Mouse (Mus musculus) bone marrow, adult 2 months (tissue): Measurements from ENCODE around the gene H2afj.

Experiments used
- CTCF ChIP-seq: fragments of 200-500 bp; IDR thresholded peaks from 2 replicates; pipeline ENCODE4 v1.5.1; 2011; ENCODE audit warnings: low read length, control low read depth; ENCODE audit not compliant: control insufficient read depth, insufficient read depth
- POLR2A ChIP-seq: fragments of 200-500 bp; IDR thresholded peaks from 2 replicates; pipeline ENCODE4 v1.6.1; 2011; ENCODE audit warnings: low read depth, mild to moderate bottlenecking, control low read depth, low read length, borderline replicate concordance; ENCODE audit not compliant: control insufficient read depth

DNA sequence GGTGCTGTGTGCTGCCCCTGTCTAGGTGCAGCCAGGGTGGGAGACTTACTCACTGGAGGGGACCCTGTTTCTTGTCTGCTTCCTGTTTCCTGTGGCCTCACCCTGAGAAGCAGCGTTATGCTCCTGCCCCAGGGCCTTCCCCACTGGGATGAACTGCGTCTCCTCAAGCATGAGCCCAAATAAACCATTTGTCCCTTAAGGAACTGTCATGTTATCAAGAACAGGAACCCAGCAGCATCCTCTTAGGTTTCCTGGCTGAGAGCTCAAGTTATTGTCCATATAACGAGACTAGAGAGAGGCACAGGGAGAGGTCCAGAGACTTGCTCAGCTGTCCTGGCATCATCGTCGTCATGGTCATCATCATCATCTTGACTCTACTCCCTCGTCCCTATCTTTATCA lies 42.2 kb downstream of the H2afj start:
- no peak for TF ChIP-seq CTCF
- no peak for TF ChIP-seq POLR2A
